Mouse (Mus musculus) 416B (cell line): ENCODE data around the gene Bysl.
A peak's percentile ranks its signal among the peaks of the same experiment; 100 is the strongest.

Source experiments
- DNase-seq: peaks from one replicate; pipeline ENCODE4 v3.0.0; 2011; ENCODE audit warnings: low read depth

Bysl gene

GRCm38 (mm10) chr17:47594183-47594968 is 16.9 kb downstream of the Bysl start:
- DNase-seq, result peak; percentile 54

DNA sequence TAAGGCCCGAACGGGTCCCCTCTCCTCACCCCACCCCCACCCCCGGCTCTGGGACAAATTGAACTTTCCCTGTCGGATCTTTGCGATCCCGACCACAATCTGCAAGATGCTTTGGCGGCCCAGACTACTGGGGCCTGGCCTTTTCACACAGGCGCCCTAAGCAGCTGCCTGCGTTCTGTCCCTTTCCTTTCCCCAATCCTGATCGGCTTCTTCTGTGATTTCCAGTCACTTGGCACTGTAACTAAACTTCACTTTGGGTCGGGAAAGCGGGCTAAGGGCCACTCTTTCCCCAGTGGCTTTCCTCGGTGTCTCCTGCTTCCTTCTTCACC is 17.5 kb downstream of the Bysl start:
- no peak for DNase-seq

GRCm38 (mm10) chr17:47593215-47593853 is 18.0 kb downstream of the Bysl start:
- peak; percentile 93 for DNase-seq

DNA sequence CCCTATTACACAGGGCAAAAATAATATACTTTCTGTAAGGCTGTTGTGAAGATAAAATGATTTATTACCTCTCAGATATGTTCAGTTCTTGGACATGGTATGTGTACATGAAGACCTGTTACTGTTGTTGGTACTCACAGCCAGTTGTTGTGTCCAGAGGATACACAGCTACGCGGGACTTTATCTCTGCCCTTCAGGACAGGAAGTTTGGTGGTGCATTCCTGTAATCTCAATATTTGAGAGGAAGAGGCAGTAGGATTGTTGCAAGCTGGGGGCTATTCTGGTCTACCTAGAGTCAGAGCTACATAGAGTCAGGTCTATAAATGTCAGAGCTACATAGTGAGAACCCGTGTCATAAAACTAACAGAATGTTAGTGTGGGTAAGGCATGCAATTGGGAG is 20.2 kb downstream of the Bysl start:
- DNase-seq, result peak; percentile 82

- no peak for DNase-seq
Observed at GRCm38 (mm10) chr17:47588517-47588916, 22.8 kb downstream of the Bysl start.

GRCm38 (mm10) chr17:47580962-47581361 is 30.3 kb downstream of the Bysl start:
- no peak for DNase-seq

DNA sequence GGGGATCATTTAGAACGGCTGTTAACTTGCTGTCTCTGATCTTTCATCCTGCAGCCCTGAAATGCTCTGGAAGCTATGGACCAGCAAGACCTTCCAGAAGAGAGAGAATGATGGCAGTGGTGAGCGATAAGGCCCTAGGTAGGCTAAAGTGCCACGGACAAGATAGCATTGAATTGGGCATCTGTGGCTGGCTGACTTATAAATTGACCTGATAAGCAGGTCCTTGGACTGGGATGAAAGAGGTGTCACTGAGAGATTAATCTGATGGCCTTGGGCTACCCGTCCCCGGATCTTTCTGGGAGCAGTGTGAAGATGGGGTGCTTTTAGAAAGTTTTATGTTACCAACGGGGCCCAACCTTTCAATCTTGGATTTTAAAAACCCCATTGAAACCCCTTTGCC is 32.6 kb downstream of the Bysl start:
- DNase-seq, result no peak

DNA sequence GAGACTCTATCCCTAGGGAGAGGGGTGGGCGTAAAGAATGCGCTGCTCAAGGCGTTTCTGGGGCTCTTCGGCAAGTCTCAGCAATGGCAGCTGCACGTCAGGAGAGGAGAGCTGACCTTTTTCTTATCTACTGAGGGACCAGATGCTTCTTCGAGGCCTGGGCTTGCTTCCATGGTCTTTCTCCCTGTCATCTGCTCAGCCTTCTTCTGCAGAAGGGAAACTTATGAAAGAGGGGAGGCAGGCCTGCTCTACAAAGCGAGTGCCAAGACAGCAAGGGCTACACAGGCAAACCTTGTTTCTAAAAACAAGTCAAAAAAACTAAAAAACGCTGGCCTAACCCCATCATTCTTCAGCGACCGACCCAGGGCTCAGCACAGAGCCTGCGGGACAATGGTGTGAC is 36.5 kb downstream of the Bysl start:
- no peak for DNase-seq

DNA sequence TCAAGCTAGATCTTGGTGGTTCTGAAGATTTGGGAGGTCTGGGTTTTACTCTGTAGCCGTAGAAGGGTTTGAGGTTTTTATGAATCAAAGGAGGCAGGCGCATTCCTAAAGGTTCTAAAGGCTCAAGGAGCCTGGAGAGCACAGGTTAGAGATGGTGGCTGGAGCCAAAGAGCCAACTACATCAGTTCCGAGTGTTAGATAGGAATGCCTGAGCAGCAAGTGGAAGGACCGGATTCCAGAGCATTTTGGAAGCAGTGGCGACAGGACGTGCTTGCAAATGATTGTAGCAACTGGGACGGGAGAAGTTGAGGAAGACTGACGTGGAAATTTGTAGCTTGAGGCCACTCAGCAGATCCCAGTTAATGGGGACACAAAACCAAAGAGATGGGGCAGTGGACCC is 37.3 kb downstream of the Bysl start:
- no peak for DNase-seq

DNA sequence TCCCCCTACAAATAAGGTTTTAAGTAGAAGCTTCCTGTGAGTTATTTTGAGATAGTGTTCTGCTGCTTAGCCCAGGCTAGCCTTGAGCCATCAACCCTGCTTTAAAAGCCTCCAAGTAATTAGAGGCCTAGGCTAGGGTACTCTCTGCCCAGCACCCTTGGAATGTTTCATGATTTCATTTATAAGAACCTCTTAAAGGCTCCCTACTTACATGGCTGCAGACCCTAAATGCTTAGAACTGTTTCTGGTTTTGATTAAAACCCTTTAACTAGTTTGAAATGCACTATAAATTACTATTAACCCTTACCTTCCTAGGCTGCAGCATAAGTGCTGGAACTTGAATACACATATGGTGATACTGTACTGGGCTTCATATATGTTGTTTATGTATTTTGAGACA is 38.9 kb downstream of the Bysl start:
- no peak for DNase-seq

DNA sequence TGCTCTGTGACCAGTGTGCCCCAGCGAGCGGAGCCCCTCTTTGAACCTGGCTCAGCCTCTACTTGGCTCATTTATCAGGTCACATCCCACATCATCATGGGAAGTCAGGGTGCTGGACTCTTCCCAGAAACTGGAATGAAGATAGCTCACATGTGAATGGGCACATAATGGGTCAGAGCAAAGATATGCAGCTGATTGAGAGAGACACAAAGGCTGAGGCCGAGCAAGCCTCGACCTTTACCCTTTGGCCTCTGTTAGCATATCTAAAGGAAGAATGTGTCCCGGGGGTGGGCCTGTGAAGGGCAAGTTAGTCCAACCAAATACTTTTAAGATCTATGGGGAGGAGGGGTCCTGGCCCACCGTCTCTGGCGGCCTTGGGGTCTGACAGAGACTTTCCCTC is 39.7 kb downstream of the Bysl start:
- no peak for DNase-seq

GRCm38 (mm10) chr17:47568951-47569527 is 42.3 kb downstream of the Bysl start:
- DNase-seq, result no peak

- no peak for DNase-seq
Observed at GRCm38 (mm10) chr17:47568389-47568788, 42.9 kb downstream of the Bysl start.

DNA sequence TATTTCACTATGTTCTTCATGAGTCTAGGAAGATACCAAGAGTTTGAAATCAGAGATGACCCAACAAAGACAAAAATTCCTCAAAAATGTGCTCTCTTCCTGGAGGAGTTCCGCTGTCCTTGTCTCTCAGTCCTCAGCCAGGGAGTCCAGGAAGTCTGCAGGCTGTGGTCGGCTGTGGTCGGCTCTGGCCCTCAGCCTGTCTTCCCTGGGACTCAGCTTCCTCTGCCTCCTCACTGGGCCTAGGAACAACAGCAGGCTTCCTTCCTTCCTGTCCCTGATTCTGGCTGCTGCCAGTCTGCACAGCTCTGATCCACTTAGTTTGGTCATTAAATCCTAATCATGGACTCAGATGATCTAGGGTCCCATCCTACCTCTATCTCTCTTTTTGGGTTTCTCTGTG is 44.0 kb downstream of the Bysl start:
- DNase-seq, result peak; percentile 77

- no peak for DNase-seq
Observed at GRCm38 (mm10) chr17:47566133-47566532, 45.2 kb downstream of the Bysl start.

DNA sequence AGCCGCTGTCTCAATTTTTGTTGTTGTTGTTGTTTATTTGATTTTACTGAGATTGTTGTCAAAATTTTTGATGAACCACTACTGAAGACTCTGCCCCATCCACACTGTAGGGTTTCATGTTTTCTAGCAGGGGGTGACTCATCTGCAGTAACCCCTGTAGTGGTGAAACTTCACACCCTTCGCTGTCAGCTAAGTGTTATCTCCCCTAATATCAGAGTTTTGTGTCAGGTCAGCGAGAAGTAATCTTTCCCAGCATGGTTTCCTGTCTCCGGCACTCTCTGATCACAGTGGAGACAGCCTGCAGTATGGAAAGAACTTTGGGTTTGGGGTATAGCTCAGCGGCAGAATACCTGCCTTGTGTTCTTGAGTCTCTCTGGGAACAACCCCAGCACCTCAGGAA is 46.7 kb downstream of the Bysl start:
- DNase-seq, result peak; percentile 95

- no peak for DNase-seq
Observed at GRCm38 (mm10) chr17:47562875-47563274, 48.4 kb downstream of the Bysl start.

DNA sequence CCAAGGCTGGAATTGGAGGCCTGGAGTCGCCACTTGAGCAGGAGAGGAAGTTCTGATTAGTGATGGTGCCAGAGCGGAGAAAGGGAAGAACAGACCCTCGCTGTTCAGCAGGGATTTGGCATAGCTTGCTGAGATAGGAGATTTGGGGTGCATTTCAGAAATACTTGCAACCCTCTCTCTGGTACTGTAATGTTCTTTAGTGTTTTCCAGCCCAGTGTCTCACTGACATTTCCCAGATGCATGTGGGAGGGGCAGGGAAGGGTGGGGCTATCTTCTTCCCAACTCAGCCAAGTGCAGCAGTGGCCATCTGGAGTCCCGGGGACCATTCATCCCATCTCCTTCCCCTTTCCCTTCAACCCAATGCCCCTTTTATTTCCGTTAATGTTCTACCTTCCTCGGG is 51.6 kb downstream of the Bysl start:
- no peak for DNase-seq

GRCm38 (mm10) chr17:47557179-47557578 is 54.1 kb downstream of the Bysl start:
- DNase-seq, result no peak

- no peak for DNase-seq
Observed at GRCm38 (mm10) chr17:47554621-47555020, 56.7 kb downstream of the Bysl start.

- no peak for DNase-seq
Observed at GRCm38 (mm10) chr17:47552994-47553393, 58.3 kb downstream of the Bysl start.

GRCm38 (mm10) chr17:47551049-47551448 is 60.2 kb downstream of the Bysl start:
- DNase-seq, result no peak
